Mouse (Mus musculus): ENCODE results near the gene Gla.

- TF ChIP-seq CTCF (conservative IDR thresholded peaks at IDR 0.05; ENCODE audit: insufficient read depth, insufficient read length, low read depth, low read length): no peak
- TF ChIP-seq POLR2A (IDR thresholded peaks at IDR 0.05; ENCODE audit: low read depth, low read length): no peak
These were observed 22.4 kb upstream of the Gla start for GRCm38 (mm10) chrX:134623350-134623749.
